Mouse (Mus musculus): ENCODE measurements around the gene Hbp1.

DNA sequence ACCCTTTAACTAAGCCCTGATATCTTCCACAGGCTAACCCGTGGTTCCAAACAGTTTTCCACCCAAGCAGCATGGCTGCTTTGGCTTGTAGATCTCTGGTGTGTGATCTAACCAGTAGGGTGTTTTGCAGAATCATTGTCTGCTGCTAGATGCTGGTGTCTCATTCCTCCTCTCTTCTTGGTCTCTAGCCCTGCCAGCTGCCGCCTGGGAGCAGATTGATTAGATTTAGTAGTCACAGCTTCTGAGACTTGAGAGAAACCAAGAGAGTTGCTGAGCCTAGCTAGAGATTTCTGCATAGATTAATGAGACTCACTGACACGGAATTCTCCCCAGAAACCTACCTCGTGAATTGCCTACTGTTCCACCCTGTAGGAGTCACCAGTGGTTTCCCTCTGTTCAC, 65.3 kb downstream of the Hbp1 start:
- TF ChIP-seq CTCF (IDR thresholded peaks at IDR 0.05; ENCODE audit: low read depth) (no peak), EP300 (optimal IDR thresholded peaks at IDR 0.05) (no peak)

Data from stomach, postnatal 0 days (tissue).